Mouse (Mus musculus) limb, embryonic 12.5 days (tissue): Measurements from ENCODE around the gene Gm5458. TPM values are rescaled to one million over a fixed set of nuclear protein-coding genes. Genes with fewer than 3 reads are reported as not detected.
A peak's percentile ranks its signal among the peaks of the same experiment; 100 is the strongest.
"Not testable (repeated sequence)": the region's sequence is repeated elsewhere in the genome, so short reads cannot be mapped to it uniquely, and the experiment has no call there.

ENCODE experiments used
- ATAC-seq: fragments of 200-750 bp; cut with Nextera tagmentation; 2 replicates; pipeline ENCODE4 v1.8.0; 2017; ENCODE audit warnings: low read depth, moderate TSS enrichment; ENCODE audit not compliant: insufficient number of reproducible peaks, insufficient read depth, low FRiP score, low TSS enrichment
- H3K27ac ChIP-seq: fragments of 300-500 bp; sonication (generic); 2 replicates; pipeline ENCODE4 v1.5.1; 2016; ENCODE audit warnings: mild to moderate bottlenecking, moderate library complexity
- H3K27me3 ChIP-seq: fragments of 300-500 bp; sonication (generic); 2 replicates; pipeline ENCODE4 v1.6.1; 2016; ENCODE audit warnings: mild to moderate bottlenecking, moderate library complexity
- H3K36me3 ChIP-seq: fragments of 300-500 bp; sonication (generic); 2 replicates; pipeline ENCODE4 v1.6.1; 2016; ENCODE audit warnings: mild to moderate bottlenecking, moderate library complexity
- H3K4me1 ChIP-seq: fragments of 300-500 bp; sonication (generic); replicated peaks from 2 replicates; pipeline ENCODE4 v1.6.1; 2016
- H3K4me2 ChIP-seq: fragments of 300-500 bp; sonication (generic); 2 replicates; pipeline ENCODE4 v1.6.1; 2016; ENCODE audit warnings: mild to moderate bottlenecking, moderate library complexity
- H3K4me3 ChIP-seq: fragments of 300-500 bp; sonication (generic); replicated peaks from 2 replicates; pipeline ENCODE4 v1.5.1; 2016; ENCODE audit warnings: mild to moderate bottlenecking
- H3K9ac ChIP-seq: fragments of 300-500 bp; sonication (generic); replicated peaks from 2 replicates; pipeline ENCODE4 v1.6.1; 2016; ENCODE audit warnings: mild to moderate bottlenecking, moderate library complexity
- H3K9me3 ChIP-seq: fragments of 300-500 bp; sonication (generic); 2 replicates; pipeline ENCODE4 v1.6.1; 2016; ENCODE audit warnings: mild to moderate bottlenecking, moderate library complexity
- WGBS: fragments of 180-500 bp; shearing (Covaris S2); methylation state at CpG from one replicate; pipeline ENCODE4 v1.1.7; 2016; 5-methylcytosine and 5-hydroxymethylcytosine counted together
- polyA plus RNA-seq: library from polyadenylated mRNA; unstranded; fragments of >200 nt; fragmentation: Nextera tagmentation; extraction: Ambion mirVana; gene quantifications from 2 replicates; pipeline ENCODE4 v1.2.1, GENCODE M21; 2016

Gene Gm5458
- not detected in 2 replicates for polyA plus RNA-seq

GRCm38 (mm10) chr14:19602481-19602880, at the start of gene Gm5458:
TSS of gene Gm5458 (minus strand) at chr14:19602581.
- H3K27ac ChIP-seq, H3K27me3 ChIP-seq, ATAC-seq, H3K4me3 ChIP-seq, H3K36me3 ChIP-seq, H3K9me3 ChIP-seq, H3K4me2 ChIP-seq, H3K9ac ChIP-seq, H3K4me1 ChIP-seq: not testable (repeated sequence)
- WGBS, result 80% methylated on average over 2 of the region's 2 CpGs

- H3K36me3 ChIP-seq, result no peaks in the 10 kb centered on the region
- H3K4me1 ChIP-seq, result no peaks in the 10 kb centered on the region
- no peak overlapping the region for H3K4me3 ChIP-seq
- H3K4me2 ChIP-seq, result no peak overlapping the region
- H3K9ac ChIP-seq, result no peak overlapping the region
- no peak overlapping the region for H3K27ac ChIP-seq
- WGBS, result 88% methylated on average over 3 of the region's 3 CpGs
- no peak for ATAC-seq
- no peaks in the 10 kb centered on the region for H3K9me3 ChIP-seq
- no peaks in the 10 kb centered on the region for H3K27me3 ChIP-seq
Observed at GRCm38 (mm10) chr14:19646232-19646631, 43.9 kb upstream of the Gm5458 start.

- not testable (repeated sequence) for H3K9me3 ChIP-seq, H3K36me3 ChIP-seq, ATAC-seq, H3K4me1 ChIP-seq, H3K27me3 ChIP-seq
- Histone ChIP-seq H3K9ac (peak within 1 kb of the TSS; percentile 70), H3K4me3 (peak within 1 kb of the TSS; percentile 50), H3K27ac (peak within 1 kb of the TSS; percentile 70), H3K4me2 (peak within 1 kb of the TSS; percentile 54)
- WGBS, result 0% methylated on average over 17 of the region's 62 CpGs
Observed at GRCm38 (mm10) chr14:19584804-19585667, 17.3 kb downstream of the Gm5458 start, which contains the start of gene Gm2237. TSS of gene Gm2237 (minus strand) at chr14:19585135.

GRCm38 (mm10) chr14:19549863-19550262, 52.5 kb downstream of the Gm5458 start, which contains the start of gene Gm2244:
TSS of gene Gm2244 (minus strand) at chr14:19549963.
- H3K4me2 ChIP-seq, H3K4me1 ChIP-seq, H3K9ac ChIP-seq, ATAC-seq, H3K9me3 ChIP-seq, H3K27ac ChIP-seq, H3K27me3 ChIP-seq, H3K4me3 ChIP-seq, H3K36me3 ChIP-seq: not testable (repeated sequence)
- WGBS, result 72% methylated on average over 1 of the region's 3 CpGs

Other genes with a start within 250 kb of the Gm5458 start
- 0.91 TPM in 1 of 2 replicates, not detected in the other for gene Gm21738, start 183.7 kb downstream of the Gm5458 start, polyA plus RNA-seq
- gene Gm2244, start 52.6 kb downstream of the Gm5458 start, polyA plus RNA-seq, result not detected in 2 replicates
- 2.3 and 3.2 TPM in 2 replicates for gene Gm2237, start 17.4 kb downstream of the Gm5458 start, polyA plus RNA-seq
- 87.1 and 96.4 TPM in 2 replicates for gene Nid2, start 148.7 kb upstream of the Gm5458 start, polyA plus RNA-seq
- gene Rtraf, start 221.2 kb upstream of the Gm5458 start, polyA plus RNA-seq, result 244 TPM in 2 replicates